Mouse (Mus musculus) heart, embryonic 10.5 days (tissue): ENCODE data around the gene Fnip2. TPM values are rescaled to one million over a fixed set of nuclear protein-coding genes. Genes with fewer than 3 reads are reported as not detected.

Experiments
- DNase-seq: peaks from one replicate; pipeline ENCODE4 v3.0.0-alpha.2; 2017; ENCODE audit warnings: low spot score
- H3K27ac ChIP-seq: fragments of 300-500 bp; sonication (generic); 2 replicates; pipeline ENCODE4 v1.5.1; 2016; ENCODE audit warnings: mild to moderate bottlenecking
- H3K27me3 ChIP-seq: fragments of 300-500 bp; sonication (generic); 2 replicates; pipeline ENCODE4 v1.6.1; 2016; ENCODE audit warnings: mild to moderate bottlenecking; ENCODE audit not compliant: poor library complexity, insufficient read depth, severe bottlenecking
- H3K36me3 ChIP-seq: fragments of 300-500 bp; sonication (generic); 2 replicates; pipeline ENCODE4 v1.6.1; 2016; ENCODE audit warnings: mild to moderate bottlenecking, moderate library complexity
- H3K4me1 ChIP-seq: fragments of 300-500 bp; sonication (generic); 2 replicates; pipeline ENCODE4 v1.6.1; 2016; ENCODE audit warnings: mild to moderate bottlenecking
- H3K4me3 ChIP-seq: fragments of 300-500 bp; sonication (generic); 2 replicates; pipeline ENCODE4 v1.5.1; 2016; ENCODE audit warnings: mild to moderate bottlenecking, moderate library complexity
- H3K9me3 ChIP-seq: fragments of 300-500 bp; sonication (generic); 2 replicates; pipeline ENCODE4 v1.6.1; 2016; ENCODE audit warnings: mild to moderate bottlenecking, moderate library complexity
- WGBS: fragments of 180-500 bp; shearing (Covaris S2); methylation state at CpG from one replicate; pipeline ENCODE4 v1.1.7; 2016; 5-methylcytosine and 5-hydroxymethylcytosine counted together
- polyA plus RNA-seq: library from polyadenylated mRNA; unstranded; fragments of >200 nt; fragmentation: Nextera tagmentation; extraction: Ambion mirVana; gene quantifications from 2 replicates; pipeline ENCODE4 v1.2.1, GENCODE M21; 2016

Gene Fnip2
- polyA plus RNA-seq, 1 experiment from 2014 or later, result 4.7 TPM

GRCm38 (mm10) chr3:79559773-79560045 lies 7.9 kb downstream of the Fnip2 start:
- 87% methylated on average over 5 of the region's 5 CpGs for WGBS
- Histone ChIP-seq H3K4me1 (peaks cover 1% of the 10 kb centered on the region), H3K36me3 (no peaks in the 10 kb centered on the region), H3K9me3 (no peaks in the 10 kb centered on the region), H3K27ac (no peak overlapping the region), H3K4me3 (no peak overlapping the region), H3K27me3 (no peaks in the 10 kb centered on the region)
- no peak for DNase-seq

GRCm38 (mm10) chr3:79559021-79559772 lies 8.4 kb downstream of the Fnip2 start:
- Histone ChIP-seq H3K36me3 (no peaks in the 10 kb centered on the region), H3K27me3 (no peaks in the 10 kb centered on the region), H3K27ac (no peak overlapping the region), H3K4me1 (no peaks in the 10 kb centered on the region; the same call in 1 of the 2 replicates), H3K9me3 (no peaks in the 10 kb centered on the region), H3K4me3 (no peak overlapping the region)
- WGBS, result 71% methylated on average over 9 of the region's 9 CpGs
- no peak for DNase-seq

- Histone ChIP-seq H3K27ac (no peak overlapping the region), H3K4me3 (no peak overlapping the region), H3K9me3 (no peaks in the 10 kb centered on the region), H3K4me1 (no peaks in the 10 kb centered on the region; the same call in 1 of the 2 replicates), H3K27me3 (no peaks in the 10 kb centered on the region), H3K36me3 (peaks cover 3% of the 10 kb centered on the region; the same call in 1 of the 2 replicates)
- 87% methylated on average over 6 of the region's 6 CpGs for WGBS
- no peak for DNase-seq
These were observed 12.5 kb downstream of the Fnip2 start for GRCm38 (mm10) chr3:79555061-79555460.

DNA sequence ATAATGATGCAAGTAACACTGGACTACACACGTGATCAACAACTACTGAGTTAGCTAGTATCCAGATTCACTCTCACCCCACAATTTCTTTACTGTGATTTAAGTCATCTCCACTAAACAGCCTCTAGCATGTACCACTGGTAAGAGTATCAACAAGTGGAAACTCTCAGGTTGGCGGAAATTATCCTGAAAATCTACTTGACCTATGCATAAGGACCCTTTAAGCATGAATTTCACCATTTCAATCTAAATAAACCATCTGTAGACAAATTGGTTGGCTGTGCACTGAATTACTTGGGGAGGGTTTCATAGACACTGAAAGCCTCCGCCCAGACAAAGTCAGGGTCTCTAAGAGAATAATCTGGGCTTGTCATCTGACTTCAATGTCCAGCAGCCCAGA lies 13.8 kb downstream of the Fnip2 start:
- no peak for DNase-seq
- Histone ChIP-seq H3K36me3 (peaks cover 3% of the 10 kb centered on the region; the same call in 1 of the 2 replicates), H3K27ac (no peak overlapping the region), H3K27me3 (no peaks in the 10 kb centered on the region), H3K4me1 (peaks cover 5% of the 10 kb centered on the region; the same call in 1 of the 2 replicates), H3K9me3 (no peaks in the 10 kb centered on the region), H3K4me3 (no peak overlapping the region)
- 86% methylated on average over 3 of the region's 3 CpGs for WGBS

DNA sequence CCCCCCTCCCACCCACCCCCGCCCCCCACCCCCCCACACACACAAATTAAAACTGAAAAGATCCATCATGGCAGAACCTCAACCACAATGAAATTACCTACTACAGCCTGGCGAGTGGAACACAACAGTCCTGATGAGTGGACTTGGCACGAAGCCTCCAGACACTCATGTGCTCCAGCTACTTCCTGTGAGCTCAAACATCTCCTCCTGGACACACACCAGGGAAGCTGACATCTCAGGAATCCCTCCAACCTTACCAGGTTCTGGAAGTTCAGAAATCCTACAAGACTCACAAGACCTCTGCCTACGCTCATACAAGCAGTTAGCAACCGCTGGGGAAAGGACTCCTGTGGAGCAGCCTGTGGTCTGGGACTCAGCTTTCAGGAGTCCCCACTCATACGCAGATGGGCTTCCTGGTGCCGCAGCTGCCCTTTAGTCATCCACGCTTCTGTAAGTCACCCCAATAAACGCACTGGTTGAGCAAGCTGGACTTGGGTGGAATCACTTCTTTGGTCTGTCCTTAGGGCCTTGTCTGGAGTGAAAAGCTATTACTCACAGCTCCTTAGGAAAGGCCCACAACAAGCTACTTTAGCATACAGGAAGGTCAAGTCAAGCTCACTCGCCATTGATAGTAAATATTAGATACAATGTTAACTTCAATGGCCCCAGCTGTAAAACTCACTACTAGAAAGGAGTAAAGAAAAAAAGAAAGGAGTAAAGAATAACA lies 15.6 kb downstream of the Fnip2 start:
- H3K27ac ChIP-seq, result no peak overlapping the region
- peaks cover 6% of the 10 kb centered on the region; the same call in 1 of the 2 replicates for H3K4me1 ChIP-seq
- no peak overlapping the region for H3K4me3 ChIP-seq
- H3K36me3 ChIP-seq, result peaks cover 3% of the 10 kb centered on the region; the same call in 1 of the 2 replicates
- 90% methylated on average over 10 of the region's 10 CpGs for WGBS
- H3K9me3 ChIP-seq, result no peaks in the 10 kb centered on the region
- no peaks in the 10 kb centered on the region for H3K27me3 ChIP-seq
- no peak for DNase-seq

- WGBS, result 89% methylated on average over 8 of the region's 8 CpGs
These were observed 17.7 kb downstream of the Fnip2 start for GRCm38 (mm10) chr3:79549751-79550393.

DNA sequence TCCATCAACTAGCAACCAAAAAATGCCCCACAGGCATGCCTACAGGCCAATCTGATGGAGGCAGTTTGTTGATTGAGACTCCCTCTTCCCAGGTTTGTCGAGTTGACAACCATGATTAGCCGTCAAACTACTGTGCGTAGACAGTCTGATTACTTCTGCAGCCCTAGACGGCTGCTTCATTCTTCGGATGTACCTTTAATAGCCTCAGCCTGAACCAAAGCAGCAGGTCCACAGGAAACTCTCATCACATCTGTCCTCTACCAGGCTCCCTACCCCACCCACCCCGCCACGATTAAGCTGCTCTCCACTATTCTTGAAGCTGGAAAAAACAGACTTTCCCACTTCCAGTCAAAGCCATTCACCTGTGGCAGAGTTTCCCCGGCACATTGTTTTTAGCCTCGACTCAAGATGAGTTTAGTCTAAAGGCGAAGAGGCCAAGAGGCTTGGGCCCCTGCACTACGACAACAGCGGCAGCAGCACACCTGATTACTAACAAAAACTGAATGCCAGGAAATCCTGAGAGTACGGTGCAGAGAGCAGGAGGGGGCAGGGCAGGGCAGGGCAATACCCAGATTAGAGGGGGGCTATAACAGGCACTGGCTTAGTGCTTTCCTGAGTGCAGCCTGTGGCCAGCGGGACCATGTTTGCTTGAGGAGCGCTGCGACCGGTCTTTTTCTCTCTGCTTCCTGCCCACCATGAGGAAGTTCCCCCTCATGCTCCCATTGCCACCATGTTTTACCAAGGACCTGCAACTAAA lies 18.7 kb downstream of the Fnip2 start:
- Histone ChIP-seq H3K36me3 (peaks cover 3% of the 10 kb centered on the region; the same call in 1 of the 2 replicates), H3K9me3 (no peaks in the 10 kb centered on the region), H3K27ac (no peak overlapping the region), H3K4me1 (peaks cover 9% of the 10 kb centered on the region; the same call in 1 of the 2 replicates), H3K27me3 (no peaks in the 10 kb centered on the region), H3K4me3 (no peak overlapping the region)
- DNase-seq, result no peak
- WGBS, result 67% methylated on average over 17 of the region's 17 CpGs

More at GRCm38 (mm10) chr3:79549751-79550393, 17.7 kb downstream of the Fnip2 start:
- Histone ChIP-seq H3K4me3 (no peak overlapping the region), H3K27me3 (no peaks in the 10 kb centered on the region), H3K9me3 (no peaks in the 10 kb centered on the region), H3K27ac (no peak overlapping the region), H3K36me3 (peaks cover 3% of the 10 kb centered on the region; the same call in 1 of the 2 replicates), H3K4me1 (peaks cover 6% of the 10 kb centered on the region; the same call in 1 of the 2 replicates)
- DNase-seq, result no peak

DNA sequence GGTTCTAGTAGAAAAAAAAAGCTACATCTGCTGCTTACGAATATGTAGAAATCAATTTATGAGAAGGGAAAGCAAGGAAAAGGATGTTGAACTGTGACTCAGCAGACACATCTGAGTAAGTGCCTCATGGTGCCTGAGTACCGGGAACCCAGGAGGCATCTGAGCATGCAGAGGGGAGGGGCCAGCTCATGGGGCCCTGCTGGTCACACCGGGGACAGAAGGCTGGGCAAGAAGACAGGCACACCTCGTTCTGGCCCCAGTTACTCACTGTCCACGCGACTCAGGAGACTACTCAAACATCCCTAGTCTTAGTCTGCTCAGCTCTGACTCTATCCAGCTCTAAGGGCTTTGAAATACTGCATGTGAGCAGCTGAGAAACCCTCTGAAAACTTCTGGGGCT lies 25.0 kb downstream of the Fnip2 start:
- H3K4me1 ChIP-seq, result peaks cover 29% of the 10 kb centered on the region
- WGBS, result 22% methylated on average over 6 of the region's 6 CpGs
- DNase-seq, result peak; percentile 88
- no peaks in the 10 kb centered on the region for H3K36me3 ChIP-seq
- no peaks in the 10 kb centered on the region for H3K9me3 ChIP-seq
- H3K27me3 ChIP-seq, result no peaks in the 10 kb centered on the region
- H3K27ac ChIP-seq, result peak overlapping the region; percentile 14
- no peak overlapping the region for H3K4me3 ChIP-seq

- no peak overlapping the region for H3K4me3 ChIP-seq
- H3K9me3 ChIP-seq, result no peaks in the 10 kb centered on the region
- H3K4me1 ChIP-seq, result peaks cover 29% of the 10 kb centered on the region
- DNase-seq, result no peak
- no peaks in the 10 kb centered on the region for H3K27me3 ChIP-seq
- H3K27ac ChIP-seq, result no peak overlapping the region
- no peaks in the 10 kb centered on the region for H3K36me3 ChIP-seq
These were observed 27.9 kb downstream of the Fnip2 start for GRCm38 (mm10) chr3:79539656-79540055.

GRCm38 (mm10) chr3:79539124-79539523 lies 28.5 kb downstream of the Fnip2 start:
- H3K9me3 ChIP-seq, result no peaks in the 10 kb centered on the region
- H3K27me3 ChIP-seq, result no peaks in the 10 kb centered on the region
- peaks cover 29% of the 10 kb centered on the region for H3K4me1 ChIP-seq
- no peaks in the 10 kb centered on the region for H3K36me3 ChIP-seq
- DNase-seq, result no peak
- no peak overlapping the region for H3K4me3 ChIP-seq
- 84% methylated on average over 3 of the region's 3 CpGs for WGBS
- no peak overlapping the region for H3K27ac ChIP-seq

DNA sequence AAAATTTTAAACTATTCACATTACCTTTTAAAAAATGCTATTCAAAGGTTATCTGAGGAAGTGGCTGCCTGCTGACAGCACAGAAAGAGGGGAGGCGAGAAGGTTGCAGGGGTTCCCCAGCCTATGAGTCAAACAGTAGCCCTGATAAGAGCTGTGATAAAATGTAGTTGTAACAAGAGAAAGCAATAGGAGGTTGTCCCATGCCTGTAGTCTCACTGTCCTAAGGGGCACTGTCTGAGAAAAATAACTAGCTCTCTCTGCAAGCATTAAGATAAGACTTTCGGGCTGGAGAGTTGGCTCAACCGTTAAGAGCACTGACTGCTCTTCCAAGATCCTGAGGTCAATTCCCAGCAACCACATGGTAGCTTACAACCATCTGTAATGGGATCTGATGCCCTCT lies 29.3 kb downstream of the Fnip2 start:
- Histone ChIP-seq H3K27me3 (no peaks in the 10 kb centered on the region), H3K4me1 (peaks cover 22% of the 10 kb centered on the region), H3K27ac (no peak overlapping the region), H3K9me3 (no peaks in the 10 kb centered on the region), H3K4me3 (no peak overlapping the region), H3K36me3 (no peaks in the 10 kb centered on the region)
- DNase-seq, result no peak
- WGBS, result 18% methylated on average over 3 of the region's 3 CpGs

DNA sequence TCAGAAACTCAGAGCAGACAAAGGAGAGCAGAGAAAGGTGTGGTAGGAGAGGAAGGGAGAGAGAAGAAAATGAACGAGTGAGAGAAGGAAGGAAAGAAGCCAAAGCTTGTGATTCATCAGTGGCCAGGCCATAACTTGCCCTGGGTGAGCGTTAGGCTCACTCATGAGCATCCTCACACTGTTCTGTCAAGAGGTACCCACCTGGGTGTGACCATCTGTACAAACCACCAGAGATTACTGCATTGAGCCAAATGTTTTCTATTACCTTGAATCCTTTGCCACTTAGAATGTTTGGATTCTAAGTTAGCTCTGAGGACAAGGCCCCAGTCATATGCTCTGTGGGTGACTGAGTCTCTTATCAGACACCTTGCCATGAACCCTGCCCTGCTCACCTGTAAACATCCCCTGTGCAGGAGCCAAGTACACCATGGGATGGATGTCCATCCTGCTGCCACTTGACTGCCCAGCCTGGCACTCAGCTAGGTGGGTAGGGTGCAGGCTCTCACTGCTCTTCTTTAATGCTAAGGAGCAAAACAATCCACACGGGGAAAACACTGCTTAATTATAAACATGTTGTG lies 29.9 kb downstream of the Fnip2 start:
- Histone ChIP-seq H3K9me3 (no peaks in the 10 kb centered on the region), H3K27ac (no peak overlapping the region), H3K27me3 (no peaks in the 10 kb centered on the region), H3K36me3 (no peaks in the 10 kb centered on the region), H3K4me3 (no peak overlapping the region), H3K4me1 (peaks cover 18% of the 10 kb centered on the region; the same call in 1 of the 2 replicates)
- no peak for DNase-seq
- 84% methylated on average over 3 of the region's 3 CpGs for WGBS
